Mouse (Mus musculus) bone marrow macrophage, adult 2 months (primary cell): Measurements from ENCODE around the gene Atp9a. TPM values are rescaled to one million over a fixed set of nuclear protein-coding genes. Genes with fewer than 3 reads are reported as not detected.

Experiments
- H3K27ac ChIP-seq: 2 replicates; pipeline ENCODE4 v1.5.1; 2012; ENCODE audit warnings: low read depth, low read length; ENCODE audit not compliant: insufficient read depth
- H3K4me1 ChIP-seq: 2 replicates; pipeline ENCODE4 v1.6.1; 2012; ENCODE audit warnings: low read length; ENCODE audit not compliant: control insufficient read depth, insufficient read depth
- H3K4me3 ChIP-seq: 2 replicates; pipeline ENCODE4 v1.5.1; 2012; ENCODE audit warnings: mild to moderate bottlenecking, low read length, moderate library complexity; ENCODE audit not compliant: insufficient read depth
- CTCF ChIP-seq: IDR thresholded peaks from 2 replicates; pipeline ENCODE4 v1.5.1; 2012; ENCODE audit warnings: low read depth, mild to moderate bottlenecking, low read length, moderate library complexity
- POLR2A ChIP-seq: IDR thresholded peaks from 2 replicates; pipeline ENCODE4 v1.6.1; 2012; ENCODE audit warnings: mild to moderate bottlenecking, low read depth, low read length, borderline replicate concordance
- polyA plus RNA-seq: library from polyadenylated mRNA; stranded (reverse); fragments of >200 nt; gene quantifications from 2 replicates; pipeline ENCODE4 v1.2.4, GENCODE M21; 2012; ENCODE audit not compliant: missing spikeins, insufficient read depth, insufficient read length

The Atp9a gene
- polyA plus RNA-seq, 1 experiment = 1.2 TPM

- H3K4me1 ChIP-seq = no peaks in the 10 kb centered on the region
- H3K4me3 ChIP-seq = no peak overlapping the region
- no peak overlapping the region for H3K27ac ChIP-seq
- TF ChIP-seq POLR2A (no peak), CTCF (no peak)
These were observed 1.7 kb downstream of the Atp9a start for GRCm38 (mm10) chr2:168740496-168740895.

GRCm38 (mm10) chr2:168738854-168739253, 3.4 kb downstream of the Atp9a start:
- H3K27ac ChIP-seq = no peak overlapping the region
- no peaks in the 10 kb centered on the region for H3K4me1 ChIP-seq
- H3K4me3 ChIP-seq = no peak overlapping the region
- TF ChIP-seq CTCF (no peak), POLR2A (no peak)

- no peak overlapping the region for H3K27ac ChIP-seq
- H3K4me1 ChIP-seq = no peaks in the 10 kb centered on the region
- TF ChIP-seq CTCF (no peak), POLR2A (no peak)
- no peak overlapping the region for H3K4me3 ChIP-seq
These were observed 4.3 kb downstream of the Atp9a start for GRCm38 (mm10) chr2:168737878-168738277.

GRCm38 (mm10) chr2:168734023-168734422, 8.2 kb downstream of the Atp9a start:
- TF ChIP-seq CTCF (no peak), POLR2A (no peak)
- H3K27ac ChIP-seq = no peak overlapping the region
- no peak overlapping the region for H3K4me3 ChIP-seq
- no peaks in the 10 kb centered on the region for H3K4me1 ChIP-seq

- no peak overlapping the region for H3K27ac ChIP-seq
- TF ChIP-seq POLR2A = no peak
- no peak for TF ChIP-seq CTCF
- no peak overlapping the region for H3K4me3 ChIP-seq
These were observed 11.0 kb downstream of the Atp9a start for GRCm38 (mm10) chr2:168731258-168731657.

GRCm38 (mm10) chr2:168729736-168730135, 12.5 kb downstream of the Atp9a start:
- no peaks in the 10 kb centered on the region for H3K4me1 ChIP-seq
- no peak overlapping the region for H3K27ac ChIP-seq
- no peak for TF ChIP-seq POLR2A
- H3K4me3 ChIP-seq = no peak overlapping the region

More at GRCm38 (mm10) chr2:168731258-168731657, 11.0 kb downstream of the Atp9a start:
- no peaks in the 10 kb centered on the region for H3K4me1 ChIP-seq

GRCm38 (mm10) chr2:168728045-168728444, 14.2 kb downstream of the Atp9a start:
- TF ChIP-seq CTCF = no peak
- TF ChIP-seq POLR2A = no peak
- H3K4me1 ChIP-seq = no peaks in the 10 kb centered on the region
- H3K4me3 ChIP-seq = no peak overlapping the region
- no peak overlapping the region for H3K27ac ChIP-seq

- H3K4me3 ChIP-seq = no peak overlapping the region
- no peak overlapping the region for H3K27ac ChIP-seq
- no peaks in the 10 kb centered on the region for H3K4me1 ChIP-seq
- TF ChIP-seq POLR2A = no peak
These were observed 16.2 kb downstream of the Atp9a start for GRCm38 (mm10) chr2:168726007-168726406.

GRCm38 (mm10) chr2:168721313-168721712, 20.9 kb downstream of the Atp9a start:
- TF ChIP-seq CTCF (no peak), POLR2A (no peak)
- Histone ChIP-seq H3K4me3 (no peak overlapping the region), H3K27ac (no peak overlapping the region), H3K4me1 (no peaks in the 10 kb centered on the region)

- TF ChIP-seq CTCF = no peak
- no peak for TF ChIP-seq POLR2A
- no peak overlapping the region for H3K4me3 ChIP-seq
- no peak overlapping the region for H3K27ac ChIP-seq
- H3K4me1 ChIP-seq = no peaks in the 10 kb centered on the region
These were observed 22.5 kb downstream of the Atp9a start for GRCm38 (mm10) chr2:168719742-168720141.

- H3K4me1 ChIP-seq = no peaks in the 10 kb centered on the region
These were observed 23.5 kb downstream of the Atp9a start for GRCm38 (mm10) chr2:168718735-168719134.

More at GRCm38 (mm10) chr2:168718735-168719134, 23.5 kb downstream of the Atp9a start:
- Histone ChIP-seq H3K4me3 (no peak overlapping the region), H3K27ac (no peak overlapping the region)
- TF ChIP-seq CTCF (no peak), POLR2A (no peak)
